Mouse (Mus musculus): ENCODE measurements around the gene Rell1. TPM values are rescaled to one million over a fixed set of nuclear protein-coding genes. Genes with fewer than 3 reads are reported as not detected.
"Not testable (repeated sequence)": the region's sequence is repeated elsewhere in the genome, so short reads cannot be mapped to it uniquely, and the experiment has no call there.

Rell1 gene
- total RNA-seq, 2 experiments from 2014 or later = 36.7 to 39.9 TPM

- DNase-seq (ENCODE audit: low spot score in 2 of 2) = peak; percentile 63 to 71
These were observed 62.3 kb downstream of the Rell1 start for GRCm38 (mm10) chr5:63906149-63907093.

DNA sequence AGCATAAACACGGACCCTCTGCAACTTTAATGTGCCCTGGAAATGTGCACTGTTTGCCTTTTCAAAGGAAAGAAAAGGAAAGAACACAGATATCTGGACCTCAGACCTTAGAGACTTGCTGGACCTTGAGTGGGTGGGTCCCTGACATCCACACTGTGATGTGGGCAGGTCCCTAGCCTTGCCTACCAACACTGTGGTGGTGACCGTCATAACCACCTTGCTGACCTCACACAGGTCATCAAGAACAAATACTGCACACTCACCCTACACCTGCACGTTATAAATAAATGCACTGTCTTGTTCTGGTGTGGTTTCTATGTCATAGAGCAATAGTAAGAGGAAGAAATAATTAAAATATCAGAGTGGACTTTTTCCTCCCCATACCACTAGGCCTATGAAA lies 65.4 kb downstream of the Rell1 start:
- DNase-seq (ENCODE audit: low spot score in 2 of 2) = no peak

- no peak for DNase-seq (ENCODE audit: low spot score in 2 of 2)
These were observed 70.9 kb downstream of the Rell1 start for GRCm38 (mm10) chr5:63897820-63898110.

DNA sequence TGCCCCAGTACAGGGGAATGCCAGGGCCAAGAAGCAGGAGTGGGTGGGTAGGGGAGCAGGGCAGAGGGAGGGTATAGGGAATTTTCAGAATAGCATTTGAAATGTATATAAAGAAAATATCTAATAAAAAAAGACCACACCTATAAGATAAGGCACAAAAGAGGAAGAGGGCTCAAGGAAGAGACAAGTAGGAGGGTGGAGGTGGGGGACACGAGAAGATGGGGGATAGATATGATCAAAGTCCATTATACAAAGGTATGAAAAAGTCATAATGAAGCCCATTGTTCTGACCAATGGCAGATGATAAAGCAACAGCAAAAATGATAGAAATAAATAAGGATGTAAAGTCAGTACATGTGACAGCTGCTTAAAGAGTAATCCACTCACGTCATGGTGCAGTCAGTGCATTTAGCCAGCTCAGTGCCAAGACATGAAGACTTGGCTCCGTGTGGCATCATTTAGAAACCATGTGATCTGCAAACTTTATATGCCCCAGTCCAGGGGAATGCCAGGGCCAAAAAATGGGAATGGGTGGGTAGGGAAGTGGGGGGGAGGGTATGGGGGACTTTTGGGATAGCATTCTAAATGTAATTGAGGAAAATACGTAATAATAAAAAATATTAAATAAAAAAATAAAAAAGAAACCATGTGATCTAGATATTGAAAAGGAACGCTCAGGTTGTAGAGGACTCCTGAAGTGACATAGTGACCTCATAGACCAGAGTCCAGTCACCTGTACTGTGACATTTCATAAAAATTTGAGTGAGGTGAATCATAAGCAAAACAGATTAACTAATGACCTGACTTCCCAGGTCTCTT lies 71.5 kb downstream of the Rell1 start:
- not testable (repeated sequence) for DNase-seq (ENCODE audit: low spot score in 2 of 2)

DNA sequence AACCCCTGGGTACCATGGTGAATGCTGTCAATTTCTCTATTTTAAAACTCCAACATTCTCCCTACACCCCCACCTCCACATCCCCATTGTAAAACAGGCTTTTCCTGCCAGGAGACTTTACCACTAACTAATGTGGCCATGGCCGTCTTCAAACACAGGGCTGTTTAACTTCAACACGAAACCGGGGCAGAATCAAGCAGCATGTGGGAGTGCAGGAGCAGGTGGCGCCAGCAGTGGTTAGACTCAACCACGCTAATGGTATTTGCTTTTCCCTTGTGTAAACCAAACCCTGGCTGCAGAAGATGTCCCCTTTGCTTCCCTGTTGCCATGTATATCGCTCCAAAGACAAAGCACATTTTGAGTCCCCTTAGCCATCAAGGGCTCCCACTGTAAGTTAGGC lies 76.8 kb downstream of the Rell1 start:
- DNase-seq (ENCODE audit: low spot score in 2 of 2) = no peak

GRCm38 (mm10) chr5:63891241-63891640 lies 77.5 kb downstream of the Rell1 start:
- no peak for DNase-seq (ENCODE audit: low spot score in 2 of 2)

DNA sequence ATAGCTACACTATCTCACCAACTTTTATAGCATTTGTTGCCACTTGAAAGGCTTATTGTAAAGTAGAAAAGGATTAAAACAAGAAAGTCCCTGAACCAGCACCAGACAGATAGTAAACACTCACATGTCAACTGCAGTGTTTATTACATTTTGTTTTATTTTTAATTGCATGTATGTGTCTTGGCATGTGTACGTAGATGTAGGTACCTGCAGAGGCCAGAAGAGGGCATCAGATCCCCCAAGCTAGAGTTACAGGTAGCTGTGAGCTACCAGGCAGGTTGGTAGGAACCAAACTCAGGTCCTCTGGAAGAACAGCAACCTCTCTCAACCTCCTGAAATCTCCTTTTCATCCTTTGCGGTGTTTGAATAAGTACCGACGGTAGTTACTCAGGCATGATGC lies 81.6 kb downstream of the Rell1 start:
- no peak for DNase-seq (ENCODE audit: low spot score in 2 of 2)

GRCm38 (mm10) chr5:63886709-63887108 lies 82.0 kb downstream of the Rell1 start:
- DNase-seq (ENCODE audit: low spot score in 2 of 2) = no peak

DNA sequence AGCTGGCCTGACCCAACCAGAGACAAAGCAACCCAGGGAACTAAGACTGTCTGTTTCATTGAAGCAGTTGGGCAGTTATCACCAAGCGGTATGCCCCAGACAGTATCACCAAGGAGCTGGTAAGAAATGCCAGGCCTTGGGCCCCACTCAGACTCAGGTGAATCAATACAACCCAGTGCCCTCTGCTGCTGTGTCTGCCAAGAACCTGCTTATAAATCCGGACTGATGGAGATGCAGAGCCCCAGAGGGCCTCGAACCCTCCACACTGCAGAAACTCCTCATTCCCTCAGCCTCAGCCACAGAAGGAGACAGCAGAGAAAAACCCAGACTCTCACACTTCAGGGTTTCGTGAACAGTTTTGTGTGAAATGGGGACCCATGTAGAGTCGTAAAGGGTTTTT lies 82.4 kb downstream of the Rell1 start:
- DNase-seq (ENCODE audit: low spot score in 2 of 2) = no peak

DNA sequence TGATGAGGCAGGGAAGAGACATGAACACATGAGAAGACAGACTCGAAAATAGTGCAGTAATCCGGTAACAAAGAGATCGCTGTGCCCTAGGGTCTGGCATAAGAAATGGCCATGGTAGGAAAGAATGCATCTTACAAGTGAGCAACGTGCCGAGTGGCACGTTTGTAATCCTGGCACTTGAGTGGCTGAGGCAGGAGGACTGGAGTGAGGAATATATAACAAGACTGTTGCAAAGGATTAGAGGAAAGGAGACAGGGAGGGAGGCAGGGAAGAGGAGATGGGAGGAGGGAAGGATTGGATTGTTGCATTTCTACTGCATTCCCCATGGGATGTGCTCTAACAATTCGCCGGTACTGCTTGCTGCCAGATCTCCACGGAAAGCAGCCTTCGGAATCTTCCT lies 89.7 kb downstream of the Rell1 start:
- DNase-seq (ENCODE audit: low spot score in 2 of 2) = no peak

DNA sequence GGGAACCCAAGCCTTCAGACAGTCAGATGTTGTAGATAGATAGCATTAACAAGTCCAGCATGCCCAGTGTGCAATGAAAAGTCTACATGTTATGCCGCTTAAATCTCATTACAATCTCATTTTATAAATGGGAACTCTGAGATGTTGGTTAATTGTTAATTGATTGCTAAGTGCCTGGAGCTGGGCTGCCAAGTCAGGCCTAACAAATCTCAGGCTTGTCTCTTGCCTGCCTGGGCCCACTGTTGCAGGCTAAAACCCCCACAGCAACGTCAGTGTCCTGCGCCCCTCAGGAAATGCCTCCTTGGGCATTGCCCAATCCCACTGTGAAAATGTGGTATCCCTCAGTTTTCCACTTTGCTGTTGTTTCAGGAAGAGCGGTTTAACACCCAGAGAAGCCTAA lies 92.6 kb downstream of the Rell1 start:
- DNase-seq (ENCODE audit: low spot score in 2 of 2) = no peak

DNA sequence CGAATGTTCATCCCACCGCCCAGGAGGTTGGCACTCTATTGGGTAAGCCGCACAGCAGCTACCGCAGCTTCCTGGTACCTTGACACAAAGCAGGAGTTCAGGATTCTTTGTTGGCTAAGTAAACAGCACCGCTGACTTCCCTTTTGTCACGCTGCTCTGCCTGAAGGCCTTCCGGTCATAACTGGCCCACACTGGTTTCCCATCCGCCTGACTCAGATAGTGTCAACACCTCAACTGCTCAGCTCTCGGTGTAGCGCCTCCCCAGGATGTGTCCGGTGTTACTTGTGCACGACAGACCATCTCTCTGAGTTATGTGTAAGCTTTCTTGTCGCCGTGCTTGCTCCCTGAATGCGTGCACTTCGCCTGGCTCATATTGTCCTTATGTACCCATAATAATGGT lies 93.8 kb downstream of the Rell1 start:
- DNase-seq (ENCODE audit: low spot score in 2 of 2) = no peak

GRCm38 (mm10) chr5:63872176-63872932 lies 96.3 kb downstream of the Rell1 start:
- DNase-seq (ENCODE audit: low spot score in 2 of 2) = no peak

- no peak for DNase-seq (ENCODE audit: low spot score in 2 of 2)
These were observed 101.3 kb downstream of the Rell1 start for GRCm38 (mm10) chr5:63867421-63867820.

DNA sequence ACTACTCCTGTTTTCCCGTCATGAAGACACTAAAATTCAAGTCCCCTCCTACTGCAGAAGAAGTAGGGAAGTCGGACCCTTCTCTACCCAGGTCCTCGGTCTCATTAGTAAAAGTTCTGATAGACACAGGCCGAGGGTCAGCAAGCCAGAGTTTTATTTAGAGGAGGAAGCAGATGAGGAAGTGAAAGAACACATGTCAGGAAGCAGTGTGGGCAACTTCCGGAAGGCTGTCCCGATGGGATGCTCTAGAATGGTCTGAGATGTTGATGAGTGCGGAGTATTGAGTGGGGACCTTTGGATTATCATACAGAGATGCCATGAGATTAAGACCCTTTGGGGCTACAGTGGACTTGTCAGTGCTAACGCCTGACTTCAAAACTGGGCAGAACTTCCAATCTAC lies 109.8 kb downstream of the Rell1 start:
- no peak for DNase-seq (ENCODE audit: low spot score in 2 of 2)

Other genes with a start within 250 kb of the Rell1 start
- 1 to 10 TPM; 3.5 to 6.6 TPM for gene 0610040J01Rik, start 156.5 kb downstream of the Rell1 start, total RNA-seq (2021)
- 10 to 100 TPM; 22.6 to 28.3 TPM for gene Pgm2, start 124.1 kb upstream of the Rell1 start, total RNA-seq (2021)
- 10 to 100 TPM; 20.2 to 26.7 TPM for gene Tbc1d1, start 187.4 kb upstream of the Rell1 start, total RNA-seq (2021)